Mouse (Mus musculus) heart, embryonic 13.5 days (tissue): ENCODE measurements around the gene Stag3. TPM values are rescaled to one million over a fixed set of nuclear protein-coding genes. Genes with fewer than 3 reads are reported as not detected.

Experiments used
- ATAC-seq: fragments of 200-750 bp; cut with Nextera tagmentation; 2 replicates; pipeline ENCODE4 v1.8.0; 2017; ENCODE audit warnings: moderate TSS enrichment; ENCODE audit not compliant: insufficient number of reproducible peaks, low FRiP score, low TSS enrichment; ENCODE audit errors: extremely low read depth
- H3K27ac ChIP-seq: fragments of 300-500 bp; sonication (generic); replicated peaks from 2 replicates; pipeline ENCODE4 v1.5.1; 2015; ENCODE audit warnings: moderate library complexity, mild to moderate bottlenecking, inconsistent platforms
- H3K27me3 ChIP-seq: fragments of 300-500 bp; sonication (generic); replicated peaks from 2 replicates; pipeline ENCODE4 v1.6.1; 2015; ENCODE audit warnings: mild to moderate bottlenecking, inconsistent platforms
- H3K36me3 ChIP-seq: fragments of 300-500 bp; sonication (generic); 2 replicates; pipeline ENCODE4 v1.6.1; 2015; ENCODE audit warnings: mild to moderate bottlenecking, inconsistent platforms
- H3K4me1 ChIP-seq: fragments of 300-500 bp; sonication (generic); 2 replicates; pipeline ENCODE4 v1.6.1; 2015; ENCODE audit warnings: inconsistent platforms
- H3K4me2 ChIP-seq: fragments of 300-500 bp; sonication (generic); 2 replicates; pipeline ENCODE4 v1.6.1; 2015; ENCODE audit warnings: inconsistent platforms, mild to moderate bottlenecking, moderate library complexity
- H3K4me3 ChIP-seq: fragments of 300-500 bp; sonication (generic); 2 replicates; pipeline ENCODE4 v1.5.1; 2015; ENCODE audit warnings: moderate library complexity, mild to moderate bottlenecking, inconsistent platforms
- H3K9ac ChIP-seq: fragments of 300-500 bp; sonication (generic); 2 replicates; pipeline ENCODE4 v1.6.1; 2015; ENCODE audit warnings: inconsistent platforms, mild to moderate bottlenecking, moderate library complexity
- H3K9me3 ChIP-seq: fragments of 300-500 bp; sonication (generic); 2 replicates; pipeline ENCODE4 v1.6.1; 2016; ENCODE audit warnings: inconsistent platforms
- whole genome bisulfite sequencing: fragments of 180-500 bp; shearing (Covaris S2); methylation state at CpG from one replicate; pipeline ENCODE4 v1.1.7; 2015; ENCODE audit warnings: mixed read lengths; 5-methylcytosine and 5-hydroxymethylcytosine counted together
- polyA plus RNA-seq: library from polyadenylated mRNA; unstranded; fragments of >200 nt; fragmentation: Nextera tagmentation; extraction: Ambion mirVana; gene quantifications from 2 replicates; pipeline ENCODE4 v1.2.1, GENCODE M21; 2015

Stag3 gene
- polyA plus RNA-seq, 1 experiment from 2014 or later = 2.5 TPM

GRCm38 (mm10) chr5:138271232-138271631 lies 8.8 kb upstream of the Stag3 start:
- Histone ChIP-seq H3K9ac (no peak overlapping the region; the same call in 1 of the 2 replicates), H3K4me3 (no peak overlapping the region), H3K9me3 (no peaks in the 10 kb centered on the region), H3K27me3 (peaks cover 41% of the 10 kb centered on the region), H3K4me2 (no peak overlapping the region), H3K4me1 (peaks cover 23% of the 10 kb centered on the region), H3K27ac (no peak overlapping the region), H3K36me3 (peaks cover 10% of the 10 kb centered on the region)
- ATAC-seq = no peak
- WGBS = 44% methylated on average over 3 of the region's 3 CpGs

DNA sequence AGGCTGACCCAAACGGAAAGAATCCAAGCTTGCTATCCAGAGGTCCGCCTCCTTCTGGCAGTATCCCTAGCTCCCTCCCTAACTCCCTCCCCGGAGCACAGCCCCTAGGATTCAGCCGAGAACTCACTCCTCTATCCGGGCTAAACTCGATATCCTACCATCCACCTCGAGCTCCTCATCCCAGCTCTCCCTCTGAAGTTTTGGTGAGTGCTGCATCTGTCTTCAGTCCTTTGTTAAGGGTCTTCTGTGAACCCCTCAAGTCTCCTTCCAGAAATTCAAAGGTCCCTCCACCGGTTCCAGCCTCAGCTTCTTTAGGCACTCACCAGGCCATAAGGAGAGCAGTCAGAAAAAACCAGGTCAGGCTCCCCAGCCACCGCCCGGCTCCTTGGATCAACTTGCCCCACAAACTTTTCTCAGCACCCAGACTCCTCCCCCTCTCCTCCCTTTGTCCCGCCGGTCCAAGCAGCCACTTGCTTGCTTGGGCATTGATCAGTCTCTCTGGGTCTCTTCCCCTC lies 7.6 kb upstream of the Stag3 start, which contains the start of gene Gal3st4:
Gene Gal3st4, minus strand, starts transcription at position 432 of the 515 bp plus-strand sequence.
- peak within 1 kb of the TSS; percentile 67 for H3K9ac ChIP-seq
- H3K4me1 ChIP-seq = peaks cover 23% of the 10 kb centered on the region
- peak within 1 kb of the TSS; percentile 58 for H3K4me2 ChIP-seq
- H3K27me3 ChIP-seq = peaks cover 45% of the 10 kb centered on the region
- peak within 1 kb of the TSS; percentile 31 for H3K4me3 ChIP-seq
- 1% methylated on average over 12 of the region's 12 CpGs for WGBS
- H3K36me3 ChIP-seq = peaks cover 7% of the 10 kb centered on the region; the same call in 1 of the 2 replicates
- H3K27ac ChIP-seq = no peak within 1 kb of the TSS
- no peak for ATAC-seq
- no peaks in the 10 kb centered on the region for H3K9me3 ChIP-seq

DNA sequence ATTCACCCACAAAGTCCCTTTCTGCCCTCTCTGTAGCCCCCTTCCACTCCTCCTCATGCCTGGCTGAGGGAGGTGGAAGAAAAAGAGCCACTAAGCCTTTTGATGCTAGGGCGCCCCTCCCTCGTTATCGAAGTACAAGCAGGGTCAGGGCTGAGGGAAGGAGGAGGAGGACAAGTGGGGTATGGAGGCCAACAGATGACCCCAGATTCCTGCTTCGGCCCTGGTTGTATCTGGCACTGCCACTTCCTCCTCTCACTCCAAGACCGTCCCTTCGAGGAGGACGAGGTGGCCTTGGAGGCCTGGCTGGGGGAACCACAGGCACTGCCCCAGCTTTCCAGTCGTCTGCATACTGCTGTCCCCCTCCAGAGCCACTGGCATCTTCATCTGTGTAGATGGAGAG lies 5.9 kb upstream of the Stag3 start:
- H3K9ac ChIP-seq = no peak overlapping the region
- H3K36me3 ChIP-seq = peaks cover 13% of the 10 kb centered on the region; the same call in 1 of the 2 replicates
- H3K27me3 ChIP-seq = peaks cover 45% of the 10 kb centered on the region
- no peaks in the 10 kb centered on the region for H3K9me3 ChIP-seq
- 65% methylated on average over 8 of the region's 8 CpGs for WGBS
- no peak overlapping the region for H3K4me3 ChIP-seq
- H3K4me1 ChIP-seq = peaks cover 28% of the 10 kb centered on the region
- ATAC-seq = no peak
- H3K4me2 ChIP-seq = no peak overlapping the region
- H3K27ac ChIP-seq = no peak overlapping the region

- H3K9ac ChIP-seq = peak overlapping the region; percentile 64
- no peak for ATAC-seq
- H3K27me3 ChIP-seq = peaks cover 40% of the 10 kb centered on the region
- H3K36me3 ChIP-seq = peaks cover 13% of the 10 kb centered on the region; the same call in 1 of the 2 replicates
- 32% methylated on average over 41 of the region's 41 CpGs for WGBS
- peak overlapping the region; percentile 63 for H3K4me2 ChIP-seq
- peak overlapping the region; percentile 38 for H3K4me3 ChIP-seq
- H3K4me1 ChIP-seq = peaks cover 35% of the 10 kb centered on the region
- H3K27ac ChIP-seq = no peak overlapping the region
- H3K9me3 ChIP-seq = peaks cover 2% of the 10 kb centered on the region; the same call in 1 of the 2 replicates
Measured at GRCm38 (mm10) chr5:138275216-138276050, 4.6 kb upstream of the Stag3 start.

DNA sequence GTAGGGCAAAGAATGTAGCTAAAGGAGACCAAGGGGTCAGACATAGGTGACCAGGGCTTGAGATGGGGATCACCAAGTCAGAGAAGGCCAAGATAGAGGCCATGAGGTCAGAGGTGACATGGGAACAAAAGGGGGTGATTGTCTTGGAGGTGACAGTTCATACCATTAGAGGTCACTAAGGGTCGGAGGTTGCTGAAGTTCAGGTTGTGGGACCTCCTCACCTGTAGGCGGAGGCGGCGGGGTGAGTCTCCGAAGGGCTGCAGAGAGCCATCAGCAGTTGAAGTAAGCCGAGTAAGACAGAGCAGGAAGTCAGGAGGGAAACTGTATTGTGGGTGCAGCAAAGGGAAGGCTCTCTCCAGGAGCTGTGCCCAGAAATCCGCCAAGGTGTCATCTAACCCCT lies 2.0 kb upstream of the Stag3 start:
- Histone ChIP-seq H3K4me1 (peaks cover 27% of the 10 kb centered on the region), H3K36me3 (peaks cover 13% of the 10 kb centered on the region; the same call in 1 of the 2 replicates), H3K27me3 (peaks cover 23% of the 10 kb centered on the region), H3K4me2 (no peak overlapping the region), H3K9ac (no peak overlapping the region), H3K27ac (no peak overlapping the region), H3K4me3 (no peak overlapping the region), H3K9me3 (peaks cover 8% of the 10 kb centered on the region; the same call in 1 of the 2 replicates)
- ATAC-seq = no peak
- WGBS = 85% methylated on average over 7 of the region's 7 CpGs

DNA sequence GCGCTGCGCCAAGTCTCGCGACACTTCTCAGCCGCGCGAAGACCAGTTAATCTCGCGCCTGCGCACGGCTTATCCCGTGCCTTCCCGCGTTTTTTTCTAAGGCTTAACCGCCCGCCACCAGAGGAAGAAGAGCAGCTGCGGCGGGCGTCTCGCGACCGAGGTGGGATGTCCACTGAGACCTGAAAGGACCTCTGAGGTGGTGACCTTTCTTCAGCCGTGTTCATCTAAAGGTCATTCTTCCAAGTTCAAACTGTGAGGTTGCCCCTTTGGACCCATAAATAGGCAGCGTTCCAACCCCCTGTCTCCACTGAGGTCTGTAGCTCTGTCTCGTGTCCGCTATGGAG lies 357 bp downstream of the Stag3 start:
- no peak overlapping the region for H3K27ac ChIP-seq
- H3K27me3 ChIP-seq = peaks cover 10% of the 10 kb centered on the region
- 19% methylated on average over 26 of the region's 26 CpGs for WGBS
- H3K9ac ChIP-seq = no peak overlapping the region
- peaks cover 13% of the 10 kb centered on the region; the same call in 1 of the 2 replicates for H3K36me3 ChIP-seq
- peaks cover 8% of the 10 kb centered on the region; the same call in 1 of the 2 replicates for H3K9me3 ChIP-seq
- H3K4me3 ChIP-seq = peak overlapping the region; percentile 70
- H3K4me1 ChIP-seq = peaks cover 21% of the 10 kb centered on the region
- H3K4me2 ChIP-seq = peak overlapping the region; percentile 74
- ATAC-seq = no peak

GRCm38 (mm10) chr5:138280829-138281228 lies 789 bp downstream of the Stag3 start:
- Histone ChIP-seq H3K4me3 (peak overlapping the region; percentile 70; the same call in 1 of the 2 replicates), H3K9me3 (peaks cover 8% of the 10 kb centered on the region; the same call in 1 of the 2 replicates), H3K9ac (no peak overlapping the region), H3K4me2 (no peak overlapping the region), H3K27ac (no peak overlapping the region), H3K4me1 (peaks cover 17% of the 10 kb centered on the region), H3K27me3 (peaks cover 8% of the 10 kb centered on the region), H3K36me3 (peaks cover 11% of the 10 kb centered on the region; the same call in 1 of the 2 replicates)
- no peak for ATAC-seq
- 85% methylated on average over 15 of the region's 15 CpGs for WGBS

- Histone ChIP-seq H3K9me3 (peaks cover 8% of the 10 kb centered on the region; the same call in 1 of the 2 replicates), H3K9ac (no peak overlapping the region), H3K4me3 (no peak overlapping the region), H3K36me3 (peaks cover 8% of the 10 kb centered on the region; the same call in 1 of the 2 replicates), H3K4me1 (peaks cover 13% of the 10 kb centered on the region), H3K27me3 (no peaks in the 10 kb centered on the region; the same call in 1 of the 2 replicates), H3K4me2 (no peak overlapping the region), H3K27ac (no peak overlapping the region)
- ATAC-seq = no peak
- 65% methylated on average over 2 of the region's 2 CpGs for WGBS
Measured at GRCm38 (mm10) chr5:138281798-138282197, 1.8 kb downstream of the Stag3 start.

DNA sequence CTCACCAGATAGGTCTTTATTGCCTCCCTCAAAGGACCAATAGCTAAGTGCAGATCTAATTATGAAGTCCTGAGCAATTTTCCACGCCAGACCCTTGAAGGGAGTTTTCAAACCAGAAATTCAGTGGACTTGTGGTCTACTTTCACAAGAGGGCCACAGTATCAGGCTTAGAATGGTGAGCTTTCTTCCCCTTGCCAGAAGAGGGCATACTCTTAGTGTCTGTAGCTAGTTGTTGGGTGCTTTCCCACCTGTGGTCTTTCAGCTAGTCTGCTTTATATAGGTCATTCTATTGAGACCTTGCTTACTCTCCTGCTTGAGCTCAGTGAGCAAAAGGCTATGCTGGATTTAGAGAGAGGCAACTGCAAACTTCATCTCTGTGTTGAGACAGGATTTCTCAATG lies 3.5 kb downstream of the Stag3 start:
- ATAC-seq = no peak
- no peak overlapping the region for H3K4me2 ChIP-seq
- peaks cover 8% of the 10 kb centered on the region; the same call in 1 of the 2 replicates for H3K9me3 ChIP-seq
- H3K27ac ChIP-seq = no peak overlapping the region
- 49% methylated on average over 1 of the region's 1 CpGs for WGBS
- H3K4me1 ChIP-seq = peaks cover 13% of the 10 kb centered on the region
- H3K36me3 ChIP-seq = no peaks in the 10 kb centered on the region
- H3K9ac ChIP-seq = no peak overlapping the region
- H3K4me3 ChIP-seq = no peak overlapping the region
- no peaks in the 10 kb centered on the region; the same call in 1 of the 2 replicates for H3K27me3 ChIP-seq

- no peaks in the 10 kb centered on the region for H3K4me1 ChIP-seq
- no peak overlapping the region for H3K27ac ChIP-seq
- H3K9ac ChIP-seq = no peak overlapping the region
- no peaks in the 10 kb centered on the region for H3K27me3 ChIP-seq
- no peak overlapping the region for H3K4me3 ChIP-seq
- H3K9me3 ChIP-seq = no peaks in the 10 kb centered on the region
- WGBS = 72% methylated on average over 3 of the region's 3 CpGs
- no peak for ATAC-seq
- no peak overlapping the region for H3K4me2 ChIP-seq
- H3K36me3 ChIP-seq = no peaks in the 10 kb centered on the region
Measured at GRCm38 (mm10) chr5:138287861-138288260, 7.8 kb downstream of the Stag3 start.

DNA sequence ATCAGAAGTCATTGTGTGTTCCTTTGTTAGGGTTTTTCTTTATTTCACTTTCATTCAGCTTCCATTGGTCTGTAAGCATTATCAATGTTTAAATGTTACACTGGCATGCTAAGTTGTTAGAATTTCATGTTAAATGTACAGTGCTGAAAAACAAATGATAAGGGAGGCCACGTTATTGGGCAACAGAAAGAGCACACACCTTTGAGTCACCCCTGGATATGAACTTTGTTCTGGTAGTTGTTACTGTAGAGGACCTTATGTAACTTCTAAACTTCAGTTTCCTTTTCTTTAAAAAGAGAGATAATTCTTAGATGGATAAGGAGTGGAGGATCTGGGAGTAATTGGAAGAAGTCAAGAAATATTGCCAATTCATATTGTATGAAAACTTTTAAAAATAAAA lies 11.6 kb downstream of the Stag3 start:
- H3K36me3 ChIP-seq = no peaks in the 10 kb centered on the region
- no peak overlapping the region for H3K4me2 ChIP-seq
- no peak overlapping the region for H3K9ac ChIP-seq
- no peak overlapping the region for H3K4me3 ChIP-seq
- 62% methylated on average over 1 of the region's 1 CpGs for WGBS
- H3K4me1 ChIP-seq = no peaks in the 10 kb centered on the region
- no peaks in the 10 kb centered on the region for H3K27me3 ChIP-seq
- no peaks in the 10 kb centered on the region for H3K9me3 ChIP-seq
- no peak overlapping the region for H3K27ac ChIP-seq
- ATAC-seq = no peak
